Mouse (Mus musculus): ENCODE measurements around the gene Glt6d1.
"Not testable (repeated sequence)": the region's sequence is repeated elsewhere in the genome, so short reads cannot be mapped to it uniquely, and the experiment has no call there.

The Glt6d1 gene

DNA sequence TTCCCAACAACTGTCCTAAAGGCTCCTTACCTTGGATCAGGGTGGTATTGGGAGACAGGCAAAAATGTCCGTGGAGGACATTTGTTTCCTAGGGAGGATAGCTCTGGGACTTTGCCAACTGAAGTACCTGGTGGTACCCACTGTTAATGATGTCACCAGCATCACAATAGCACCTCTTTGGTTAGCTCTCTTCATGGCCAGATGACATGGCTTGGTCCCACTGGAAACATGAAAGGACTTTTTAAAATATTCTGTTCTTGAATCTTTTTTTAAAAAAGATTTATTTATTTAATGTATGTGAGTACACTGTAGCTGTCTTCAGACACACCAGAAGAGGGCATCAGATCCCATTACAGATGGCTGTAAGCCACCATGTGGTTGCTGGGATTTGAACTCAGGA is at the start of gene Glt6d1:
TSS of gene Glt6d1 (minus strand) at position 101 of the 400 bp plus-strand sequence.
- CTCF ChIA-PET = not testable (repeated sequence)

DNA sequence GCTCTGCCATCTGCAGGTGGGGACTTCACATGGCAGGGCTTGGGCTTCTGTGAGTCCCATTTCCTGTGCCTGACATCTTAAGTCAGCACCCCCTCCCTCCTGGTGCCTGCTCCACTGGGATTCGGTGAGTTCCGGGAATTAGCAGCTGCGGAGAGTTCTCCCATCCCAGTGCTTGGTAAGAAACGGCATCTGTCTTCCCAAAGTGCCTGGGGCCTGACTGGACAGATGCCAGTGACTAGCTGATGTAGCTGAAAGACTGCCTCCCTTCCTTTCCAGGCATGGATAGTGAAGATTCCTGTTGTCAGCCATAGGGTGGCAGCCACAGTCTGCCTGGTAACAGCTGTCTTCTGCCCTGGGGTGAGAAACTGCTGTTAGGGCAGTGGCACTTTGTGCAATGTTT is 49.8 kb upstream of the Glt6d1 start:
- CTCF ChIA-PET = no interaction called here

DNA sequence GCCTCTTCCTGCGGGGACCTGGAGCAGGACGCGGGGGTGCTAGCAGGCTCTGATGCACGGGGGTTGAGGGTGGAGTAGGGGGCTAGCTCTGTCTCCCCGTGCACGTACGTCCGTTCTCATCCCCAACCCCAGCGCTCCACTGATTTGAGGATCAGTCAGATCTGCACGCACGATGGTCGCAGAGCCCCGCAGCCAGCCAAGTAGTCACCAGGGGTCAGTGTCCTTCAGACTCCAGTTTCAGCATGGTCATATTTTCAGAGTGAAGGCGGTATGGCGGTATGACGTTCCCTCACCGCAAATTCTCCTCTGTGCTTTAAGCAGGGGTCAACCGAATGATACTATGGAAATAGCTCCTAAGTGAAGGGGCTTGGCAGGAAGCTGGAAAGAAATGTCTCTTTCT is 48.6 kb upstream of the Glt6d1 start:
- CTCF ChIA-PET = no interaction called here

DNA sequence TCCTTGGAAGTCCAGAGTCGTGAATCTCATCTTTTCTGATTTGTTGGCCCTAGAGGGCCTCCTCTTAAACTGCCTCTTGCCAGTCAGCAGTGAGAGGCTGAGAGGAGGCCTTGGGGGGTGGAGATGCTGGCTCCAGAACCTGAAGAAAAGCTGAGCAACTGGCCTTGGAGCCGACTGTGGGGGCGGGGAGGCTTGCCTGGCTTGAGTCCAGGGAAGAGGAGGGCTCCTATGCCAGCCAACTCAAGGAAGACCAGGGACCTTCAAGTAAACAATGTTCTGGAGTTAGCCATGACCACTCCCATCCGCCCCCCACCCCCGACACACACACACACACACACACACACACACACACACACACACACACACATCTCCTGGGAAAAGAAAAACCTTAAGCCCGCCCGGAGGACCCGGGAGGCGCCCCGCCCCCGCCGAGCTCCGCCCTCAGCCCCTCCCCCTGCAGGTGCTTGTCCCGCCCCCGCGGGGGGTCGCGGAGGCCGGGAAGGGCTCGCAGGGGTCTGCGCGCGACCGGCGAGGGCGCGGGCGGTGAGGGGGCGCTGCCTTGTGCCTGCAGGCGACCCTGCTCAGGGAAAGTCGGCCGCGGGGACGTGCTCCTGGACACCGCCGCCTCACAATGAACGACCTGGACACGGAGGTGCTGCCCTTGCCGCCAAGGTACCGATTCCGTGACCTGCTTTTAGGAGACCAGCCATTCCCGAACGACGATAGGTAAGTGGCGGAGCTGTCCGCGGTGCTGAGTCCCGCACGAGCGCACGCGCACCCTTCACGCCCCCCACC is 47.9 kb upstream of the Glt6d1 start, which contains the start of gene Kcnt1:
TSS of gene Kcnt1 (plus strand) at position 398 of the 795 bp plus-strand sequence.
- CTCF ChIA-PET = no interaction called here

DNA sequence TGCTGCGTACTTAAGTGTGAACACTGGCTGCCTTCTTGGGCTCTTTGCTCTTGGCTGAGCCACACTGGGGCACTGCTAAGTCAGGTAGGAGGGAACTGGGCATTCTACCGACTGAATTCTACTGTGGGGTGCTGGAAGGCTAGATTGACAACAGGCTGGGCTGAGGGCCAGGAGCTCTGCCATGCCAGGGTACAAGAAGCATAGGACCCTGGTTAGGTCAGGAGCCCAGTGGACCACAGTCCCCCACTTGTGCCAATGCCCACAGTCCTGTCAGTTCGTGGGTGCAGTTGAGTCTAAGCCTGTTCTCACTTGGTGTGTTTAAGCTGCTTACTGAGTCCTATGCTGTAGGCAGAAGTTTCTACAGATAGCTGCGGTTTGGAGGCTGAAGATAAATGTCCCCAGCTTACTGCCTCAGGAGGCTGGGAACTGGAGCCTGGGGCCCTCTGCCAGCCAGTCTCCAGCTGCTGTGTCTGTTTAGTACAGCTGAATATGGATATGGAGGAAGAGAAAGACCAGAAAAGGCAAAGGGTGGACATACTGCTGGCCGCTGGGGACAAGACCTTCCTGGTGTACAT is 47.1 kb upstream of the Glt6d1 start:
- CTCF ChIA-PET = no interaction called here

DNA sequence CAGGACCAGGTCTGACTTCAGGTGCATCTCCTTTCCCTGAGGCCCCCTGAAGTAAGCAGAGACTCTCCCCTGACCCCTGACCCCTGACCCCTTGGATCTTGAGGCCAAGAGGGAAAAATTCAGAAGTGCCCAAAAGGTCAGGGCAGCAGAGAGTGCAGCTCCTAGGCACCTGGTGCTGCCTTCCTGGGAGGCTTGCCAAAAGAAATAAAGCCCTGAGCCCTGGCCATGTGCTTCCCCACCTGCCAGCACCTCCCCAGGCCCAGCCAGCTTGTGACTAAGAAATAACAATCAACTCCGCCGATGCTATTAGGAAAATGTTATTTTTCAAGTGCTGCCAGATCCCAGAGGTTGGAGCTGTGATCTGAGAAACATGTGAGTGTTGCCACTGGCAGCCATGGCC is 46.4 kb upstream of the Glt6d1 start:
- CTCF ChIA-PET = no interaction called here

DNA sequence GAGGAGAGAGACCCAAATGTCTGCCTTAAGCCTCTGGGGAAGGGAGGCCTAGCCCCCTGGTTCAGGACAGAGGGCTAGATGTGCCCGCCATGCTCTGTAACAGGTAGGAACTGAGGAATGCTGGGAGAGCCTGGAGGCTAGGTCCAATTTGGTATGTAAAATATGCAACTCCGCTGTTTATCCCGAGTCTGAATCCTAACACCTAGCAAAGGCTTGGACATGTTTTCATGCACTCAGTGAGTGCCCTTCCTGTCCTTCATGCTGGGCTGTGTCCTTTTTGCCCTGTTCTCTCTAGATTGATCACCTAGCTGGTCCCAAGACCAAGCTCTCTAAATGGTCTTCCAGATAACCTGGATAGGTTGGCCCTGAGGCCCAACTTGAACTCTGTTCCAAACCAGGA is 44.2 kb upstream of the Glt6d1 start:
- CTCF ChIA-PET = no interaction called here

- CTCF ChIA-PET = no interaction called here
Measured at GRCm38 (mm10) chr2:25853998-25854397, 38.4 kb upstream of the Glt6d1 start.

- CTCF ChIA-PET = no interaction called here
Measured at GRCm38 (mm10) chr2:25852626-25853025, 37.0 kb upstream of the Glt6d1 start.

DNA sequence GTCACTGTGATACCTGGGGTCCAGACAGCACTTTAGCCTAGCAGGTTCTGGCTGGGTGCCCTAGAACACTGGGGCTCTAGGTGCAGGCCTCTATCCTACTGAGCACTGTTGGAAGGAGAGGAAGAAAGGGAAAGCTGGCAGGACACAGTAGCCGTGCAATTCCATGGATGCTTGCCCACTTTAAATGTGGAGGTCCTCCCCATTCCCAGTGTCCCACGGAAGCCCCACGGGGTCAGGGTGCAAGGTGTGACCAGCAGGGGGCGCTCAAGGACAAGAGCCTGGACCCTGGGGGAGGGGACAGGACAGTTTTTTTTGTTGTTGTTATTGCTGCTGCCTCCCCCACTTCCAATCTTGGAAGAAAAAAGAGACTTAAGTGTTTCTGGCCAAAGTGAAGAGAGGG is 34.7 kb upstream of the Glt6d1 start:
- CTCF ChIA-PET = no interaction called here

- CTCF ChIA-PET = interaction anchor here (0.6 kb wide), 1 partner anchor 39 kb away, joined by 4 read pairs; no protein-coding TSS in a partner anchor
Measured at GRCm38 (mm10) chr2:25847226-25847625, 31.6 kb upstream of the Glt6d1 start, which contains the start of gene Sohlh1. Sohlh1 (minus strand) TSS chr2:25847248.

DNA sequence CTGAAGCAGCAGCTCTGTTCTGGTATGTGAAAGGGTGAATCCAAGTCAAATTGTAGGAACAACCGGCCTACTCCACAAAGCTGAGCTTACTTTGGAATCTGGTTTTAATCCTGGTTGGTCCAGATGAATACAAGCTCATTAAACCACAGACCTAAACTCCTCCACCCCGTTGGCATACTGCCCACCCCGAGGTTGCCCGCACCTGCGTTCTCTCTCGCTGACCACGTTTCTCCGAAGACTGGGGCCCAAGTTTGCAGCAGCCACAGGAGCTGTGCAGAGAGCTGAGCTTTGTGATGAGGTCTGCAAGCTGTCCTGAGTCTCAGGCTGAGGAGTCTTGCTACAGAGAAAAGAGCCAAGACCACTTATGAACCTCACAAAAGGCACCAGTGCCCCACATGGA is 30.9 kb upstream of the Glt6d1 start:
- CTCF ChIA-PET = no interaction called here

GRCm38 (mm10) chr2:25844097-25844496 is 28.4 kb upstream of the Glt6d1 start:
- CTCF ChIA-PET = no interaction called here

- CTCF ChIA-PET = no interaction called here
Measured at GRCm38 (mm10) chr2:25842758-25843157, 27.1 kb upstream of the Glt6d1 start.

GRCm38 (mm10) chr2:25842161-25842560 is 26.5 kb upstream of the Glt6d1 start:
- CTCF ChIA-PET = no interaction called here

DNA sequence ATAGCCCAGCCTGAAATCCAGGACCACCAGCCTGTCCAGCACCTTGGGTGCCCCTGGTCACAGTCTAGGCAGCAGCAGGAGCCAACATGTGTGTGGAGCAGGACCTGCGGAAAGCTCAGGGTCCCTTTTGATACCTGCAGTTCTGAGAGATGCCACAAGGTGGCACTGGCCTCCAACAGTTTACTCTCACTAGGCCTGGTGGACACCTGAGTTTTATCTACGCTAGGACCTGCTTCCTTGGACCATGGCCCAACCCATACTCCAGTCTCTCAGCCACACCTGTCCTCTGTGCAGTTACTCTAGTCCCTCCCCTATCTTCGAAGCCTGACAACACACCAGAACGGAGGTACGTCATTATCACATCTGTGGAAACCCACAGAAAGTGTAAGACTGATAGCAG is 20.6 kb upstream of the Glt6d1 start:
- CTCF ChIA-PET = no interaction called here

- CTCF ChIA-PET = no interaction called here
Measured at GRCm38 (mm10) chr2:25830786-25831185, 15.1 kb upstream of the Glt6d1 start.

DNA sequence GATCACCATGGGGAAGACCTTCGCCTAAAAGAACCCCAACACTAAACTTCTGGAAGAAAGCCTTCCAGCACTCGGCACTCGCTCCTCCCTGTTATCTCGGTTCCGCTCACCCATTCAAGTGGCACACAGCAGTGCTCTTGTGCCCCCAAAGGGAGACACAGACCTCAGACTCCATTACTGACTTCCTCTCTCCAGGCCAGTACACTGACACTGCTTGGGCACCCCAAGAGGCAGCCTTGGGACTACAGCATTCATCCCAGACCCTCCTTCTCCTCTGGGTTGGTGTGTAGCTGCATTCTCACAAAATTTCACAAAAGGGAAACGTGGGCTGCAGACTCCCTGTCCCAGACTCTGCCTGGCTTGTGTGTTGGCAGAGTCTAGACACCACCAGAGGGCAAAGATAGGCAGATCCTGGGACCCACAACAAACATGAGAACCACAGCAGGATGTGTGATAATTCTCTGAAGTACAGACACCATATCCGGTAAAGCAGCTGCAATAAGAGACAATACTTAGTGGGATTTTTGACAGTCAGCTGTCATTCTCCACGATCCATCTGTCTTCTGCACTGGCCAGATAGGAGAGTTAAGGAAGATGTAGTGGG is 12.8 kb upstream of the Glt6d1 start:
- CTCF ChIA-PET = no interaction called here

- CTCF ChIA-PET = interaction anchor here (0.6 kb wide), 1 partner anchor 1559 kb away, joined by 3 read pairs; no protein-coding TSS in a partner anchor
Measured at GRCm38 (mm10) chr2:25824751-25825150, 9.1 kb upstream of the Glt6d1 start.

- CTCF ChIA-PET = no interaction called here
Measured at GRCm38 (mm10) chr2:25822806-25823205, 7.2 kb upstream of the Glt6d1 start, which contains the start of gene Lcn9. Lcn9 (plus strand) TSS chr2:25823153.

DNA sequence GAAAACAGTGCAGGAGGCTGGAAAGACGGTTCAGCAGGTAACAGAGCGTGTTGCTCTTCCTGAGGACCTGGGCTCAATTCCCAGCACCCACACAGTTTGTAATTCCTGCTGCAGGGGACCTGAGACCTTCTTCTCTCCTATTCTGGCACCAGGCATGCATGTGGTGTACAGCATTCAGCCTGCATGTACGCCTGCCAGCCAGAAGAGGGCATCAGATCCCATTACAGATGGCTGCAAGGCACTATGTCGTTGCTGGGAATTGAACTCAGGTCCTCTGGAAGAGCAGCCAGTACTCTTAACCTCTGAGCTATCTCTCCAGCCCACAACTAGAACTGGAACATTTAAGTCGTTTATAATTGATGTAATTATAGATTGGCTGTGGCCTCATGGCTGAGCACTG is 2.3 kb downstream of the Glt6d1 start:
- CTCF ChIA-PET = no interaction called here

DNA sequence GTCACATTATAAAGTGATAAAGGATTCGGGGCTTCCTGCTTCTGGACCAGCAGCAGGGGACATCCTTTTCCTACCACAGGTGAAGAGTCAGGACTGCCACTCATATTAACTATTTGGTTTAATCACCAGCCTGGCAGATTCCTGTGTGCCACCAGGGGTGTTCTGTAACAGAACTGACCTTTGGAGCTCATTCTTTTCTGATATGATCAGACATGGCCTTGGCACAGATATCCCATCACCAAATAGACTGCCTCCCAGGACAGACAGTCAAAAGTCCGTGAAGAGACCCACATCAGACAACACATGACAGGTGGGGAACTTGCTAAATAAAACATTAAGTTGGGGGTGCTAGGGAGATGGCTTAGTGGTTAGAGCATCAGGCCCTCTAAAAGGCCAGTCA is 3.9 kb downstream of the Glt6d1 start:
- CTCF ChIA-PET = no interaction called here

DNA sequence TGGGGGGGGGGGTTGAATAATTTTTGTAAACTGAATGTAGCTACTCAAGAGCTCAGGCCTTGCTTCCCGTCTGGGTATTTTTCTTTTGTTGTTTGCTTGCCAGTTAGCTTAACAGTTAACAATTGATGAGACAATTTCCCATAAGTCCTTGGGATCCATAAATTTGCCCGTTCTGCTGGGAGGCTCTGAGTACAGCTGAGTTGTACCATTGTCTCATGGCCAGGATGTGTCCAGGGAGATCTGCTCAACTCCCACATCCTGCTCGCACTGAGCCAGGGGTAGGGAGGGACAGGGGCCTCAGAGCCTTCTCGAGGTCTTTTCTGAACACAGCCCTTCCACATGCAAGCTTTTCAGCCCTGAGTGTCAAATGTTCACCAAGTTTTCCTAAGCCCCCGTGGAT is 17.6 kb downstream of the Glt6d1 start:
- CTCF ChIA-PET = interaction anchor here (0.5 to 1.1 kb wide), 3 partner anchors 145 to 1610 kb away, joined by 4 to 14 read pairs (median 4); no protein-coding TSS in a partner anchor
